Mouse (Mus musculus) G1E (cell line): ENCODE measurements around the gene Lrrc32.

Source experiments
- CTCF ChIP-seq: IDR thresholded peaks from 2 replicates; pipeline ENCODE4 v1.5.1; 2012; ENCODE audit warnings: low read depth, low read length, inconsistent platforms, mixed read lengths
- GATA1 ChIP-seq: IDR thresholded peaks from 2 replicates; pipeline ENCODE4 v1.6.1; 2012; ENCODE audit warnings: borderline replicate concordance, low read length, inconsistent platforms, mixed read lengths
- GATA2 ChIP-seq: IDR thresholded peaks from 2 replicates; pipeline ENCODE4 v1.6.1; 2012; ENCODE audit warnings: low read depth, low read length, inconsistent platforms, borderline replicate concordance
- POLR2AphosphoS5 ChIP-seq: IDR thresholded peaks from 2 replicates; pipeline ENCODE4 v1.6.1; 2012; ENCODE audit warnings: low read depth, low read length, inconsistent platforms; ENCODE audit not compliant: insufficient replicate concordance
- TAL1 ChIP-seq: conservative IDR thresholded peaks from 2 replicates; pipeline ENCODE4 v1.6.1; 2012; ENCODE audit warnings: low read depth, low read length, inconsistent platforms, mixed read lengths

DNA sequence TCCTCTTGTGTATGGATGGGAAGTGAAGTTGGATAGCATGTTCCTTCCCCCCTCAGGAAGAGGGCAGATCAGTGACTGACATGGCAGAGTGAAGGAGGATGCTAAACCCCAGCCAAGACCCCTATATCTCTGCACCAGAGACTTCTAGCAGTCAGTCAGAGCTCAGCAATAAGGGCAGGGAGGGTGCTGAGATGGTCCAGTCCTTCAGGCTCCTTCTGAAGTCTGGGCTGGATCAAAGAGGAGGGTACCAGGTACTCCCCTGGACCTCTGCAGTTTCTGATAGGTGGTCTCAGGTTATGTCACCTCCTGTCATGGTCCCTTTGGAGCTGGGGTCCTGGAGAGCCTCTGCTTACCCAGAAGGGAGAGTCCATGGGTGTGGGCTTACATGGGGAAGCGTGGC lies 6.5 kb downstream of the Lrrc32 start:
- TF ChIP-seq TAL1 (no peak), GATA1 (no peak), CTCF (no peak), POLR2AphosphoS5 (no peak), GATA2 (no peak)
